Mouse (Mus musculus) mature B cell (primary cell): Measurements from ENCODE around the gene Qrich1.

Experiments
- in situ Hi-C: fragments of 300-500 bp; cut with MboI; formaldehyde crosslinking; loops from 2 replicates; pipeline ENCODE4 v1.14.3; 2019

Qrich1 gene

GRCm38 (mm10) chr9:108563671-108564070, 47.1 kb downstream of the Qrich1 start:
- in situ Hi-C loops, result no loop called here

GRCm38 (mm10) chr9:108564131-108564530, 47.5 kb downstream of the Qrich1 start:
- in situ Hi-C loops, result no loop called here

- in situ Hi-C loops, result no loop called here
Measured at GRCm38 (mm10) chr9:108565881-108566814, 49.5 kb downstream of the Qrich1 start.

GRCm38 (mm10) chr9:108566815-108567776, 50.5 kb downstream of the Qrich1 start, which contains the start of gene Ndufaf3:
Gene Ndufaf3 (minus strand): TSS chr9:108567434.
- in situ Hi-C loops, result no loop called here

- in situ Hi-C loops, result no loop called here
Measured at GRCm38 (mm10) chr9:108567931-108568419, 51.4 kb downstream of the Qrich1 start.

- in situ Hi-C loops, result no loop called here
Measured at GRCm38 (mm10) chr9:108568511-108568921, 51.9 kb downstream of the Qrich1 start.

- in situ Hi-C loops, result no loop called here
Measured at GRCm38 (mm10) chr9:108569381-108570206, 53.0 kb downstream of the Qrich1 start, which contains the start of gene Dalrd3. Gene Dalrd3 (plus strand): TSS chr9:108569886.

GRCm38 (mm10) chr9:108570207-108570896, 53.7 kb downstream of the Qrich1 start:
- in situ Hi-C loops, result no loop called here

- in situ Hi-C loops, result no loop called here
Measured at GRCm38 (mm10) chr9:108571401-108571973, 54.9 kb downstream of the Qrich1 start.

- in situ Hi-C loops, result no loop called here
Measured at GRCm38 (mm10) chr9:108572321-108572720, 55.7 kb downstream of the Qrich1 start.

GRCm38 (mm10) chr9:108573774-108574690, 57.4 kb downstream of the Qrich1 start:
- in situ Hi-C loops, result no loop called here

GRCm38 (mm10) chr9:108574921-108575320, 58.3 kb downstream of the Qrich1 start:
- in situ Hi-C loops, result no loop called here

GRCm38 (mm10) chr9:108575321-108576297, 59.0 kb downstream of the Qrich1 start:
- in situ Hi-C loops, result no loop called here

- in situ Hi-C loops, result no loop called here
Measured at GRCm38 (mm10) chr9:108577025-108577424, 60.4 kb downstream of the Qrich1 start.

GRCm38 (mm10) chr9:108577934-108578544, 61.4 kb downstream of the Qrich1 start:
- in situ Hi-C loops, result no loop called here

- in situ Hi-C loops, result no loop called here
Measured at GRCm38 (mm10) chr9:108578545-108579343, 62.1 kb downstream of the Qrich1 start, which contains the start of gene Wdr6. Gene Wdr6 (minus strand): TSS chr9:108578739.

GRCm38 (mm10) chr9:108579344-108579690, 62.7 kb downstream of the Qrich1 start:
- in situ Hi-C loops, result no loop called here
